Mouse (Mus musculus): ENCODE measurements at regions not wholly inside any gene's neighbourhood (a gene's known extent, or its start where the extent isn't known, plus 50 kb on each side); places are given as distances from the start of the nearest gene placed in this dataset.

DNA sequence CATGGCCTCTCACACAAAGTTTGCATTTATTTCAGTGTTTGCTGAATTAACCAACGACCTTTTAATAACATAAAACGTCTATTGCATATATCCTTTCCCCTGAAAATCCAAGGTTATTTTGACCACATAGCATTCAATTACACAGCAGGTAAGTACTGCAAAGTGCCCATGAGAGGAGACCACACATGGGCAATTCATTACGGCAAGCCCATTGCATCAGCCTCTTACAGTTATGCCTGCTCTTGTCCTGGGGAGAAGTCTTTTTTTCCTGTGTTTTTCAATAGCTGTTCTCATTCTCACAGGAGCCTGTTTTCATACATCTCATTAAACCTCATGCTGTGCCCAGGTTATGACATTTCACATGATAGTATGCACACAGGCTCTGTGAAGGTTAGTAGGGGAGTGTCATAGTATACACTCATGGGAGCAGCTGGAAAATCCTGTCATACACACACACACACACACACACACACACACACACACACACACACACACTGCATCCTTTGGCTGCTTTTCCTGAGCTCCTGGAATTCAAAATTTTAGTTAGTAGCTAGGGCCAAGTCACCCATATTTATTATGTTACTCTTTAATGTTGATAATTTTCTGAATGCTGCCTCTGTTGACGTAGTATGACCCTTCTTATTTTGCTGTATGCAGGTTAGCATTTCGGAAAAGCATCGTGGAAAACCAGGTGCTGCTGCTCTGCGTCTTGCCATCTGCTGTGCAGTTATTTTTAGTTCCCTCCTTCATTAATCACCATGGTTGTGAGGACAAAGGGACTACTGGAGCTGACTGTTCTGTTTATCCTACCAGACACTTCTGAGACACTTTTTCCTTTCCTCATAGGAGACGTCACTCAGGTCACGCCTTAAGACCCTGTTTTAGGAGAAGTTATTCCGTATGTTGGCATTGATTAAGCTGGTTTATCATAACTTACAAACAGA, 483.6 kb downstream of the Bckdhb start:
- Histone ChIP-seq H3K9me3 (ENCODE audit: control insufficient read depth) (no peaks in the 10 kb centered on the region), H3K27ac (ENCODE audit: low read depth, low read length) (no peak overlapping the region), H3K4me3 (ENCODE audit: low read depth, low read length) (no peak overlapping the region), H3K4me1 (replicated peaks; ENCODE audit: control insufficient read depth, insufficient read depth, low read length) (no peaks in the 10 kb centered on the region), H3K27me3 (replicated peaks; ENCODE audit: control insufficient read depth, insufficient read depth, low read length) (no peaks in the 10 kb centered on the region), H3K9ac (ENCODE audit: low read depth, low read length) (no peak overlapping the region), H3K4me2 (replicated peaks; ENCODE audit: low read depth) (no peak overlapping the region), H3K36me3 (ENCODE audit: control insufficient read depth, insufficient read depth) (no peaks in the 10 kb centered on the region)
- WGBS, result 53% methylated on average over 10 of the region's 10 CpGs
- no peak for TF ChIP-seq CTCF (IDR thresholded peaks at IDR 0.05; ENCODE audit: low read depth)
- ATAC-seq, result no peak

Measured in intestine, postnatal 0 days (tissue).